Mouse (Mus musculus) spleen, adult 2 months (tissue): ENCODE measurements around the gene Tmppe. TPM values are rescaled to one million over a fixed set of nuclear protein-coding genes. Genes with fewer than 3 reads are reported as not detected.

Source experiments
- DNase-seq, 2 experiments: peaks; one replicate each; pipeline versions ENCODE4 v3.0.0 to v3.0.0-alpha.2; 2012 to 2021; ENCODE audit warnings: low spot score in 2 of 2, low read depth in 1 of 2
- H3K27ac ChIP-seq: fragments of 200-500 bp; 2 replicates; pipeline ENCODE4 v1.5.1; 2012; ENCODE audit warnings: low read length, inconsistent platforms; ENCODE audit not compliant: insufficient read depth
- H3K27me3 ChIP-seq: fragments of 200-500 bp; 2 replicates; pipeline ENCODE4 v1.6.1; 2012; ENCODE audit warnings: mild to moderate bottlenecking, moderate library complexity, low read length, inconsistent platforms; ENCODE audit not compliant: control insufficient read depth, insufficient read depth
- H3K36me3 ChIP-seq: fragments of 200-500 bp; 2 replicates; pipeline ENCODE4 v1.6.1; 2012; ENCODE audit warnings: mild to moderate bottlenecking, low read length, inconsistent platforms; ENCODE audit not compliant: control insufficient read depth, insufficient read depth
- H3K4me1 ChIP-seq: fragments of 200-500 bp; 2 replicates; pipeline ENCODE4 v1.6.1; 2011; ENCODE audit warnings: inconsistent platforms; ENCODE audit not compliant: control insufficient read depth, insufficient read depth, insufficient read length
- H3K4me3 ChIP-seq: fragments of 200-500 bp; 2 replicates; pipeline ENCODE4 v1.5.1; 2011; ENCODE audit warnings: mild to moderate bottlenecking, inconsistent platforms; ENCODE audit not compliant: insufficient read depth, insufficient read length; ENCODE audit errors: extremely low read depth
- CTCF ChIP-seq: fragments of 200-500 bp; IDR thresholded peaks from 2 replicates; pipeline ENCODE4 v1.5.1; 2011; ENCODE audit warnings: mild to moderate bottlenecking, inconsistent platforms; ENCODE audit not compliant: insufficient read depth, insufficient read length, insufficient replicate concordance; ENCODE audit errors: extremely low read depth
- POLR2A ChIP-seq: fragments of 200-500 bp; IDR thresholded peaks from 2 replicates; pipeline ENCODE4 v1.6.1; 2011; ENCODE audit warnings: low read depth, low read length, inconsistent platforms
- WGBS: fragments of 180-500 bp; shearing (Covaris S2); methylation state at CpG from one replicate; pipeline ENCODE4 v1.1.7; 2018; 5-methylcytosine and 5-hydroxymethylcytosine counted together
- polyA plus RNA-seq: library from polyadenylated mRNA; depleted of rRNA; stranded (reverse); fragments of >200 nt; gene quantifications from 2 replicates; pipeline ENCODE4 v1.2.3, GENCODE M21; 2012

Tmppe gene
- polyA plus RNA-seq, 1 experiment: 10.2 TPM

DNA sequence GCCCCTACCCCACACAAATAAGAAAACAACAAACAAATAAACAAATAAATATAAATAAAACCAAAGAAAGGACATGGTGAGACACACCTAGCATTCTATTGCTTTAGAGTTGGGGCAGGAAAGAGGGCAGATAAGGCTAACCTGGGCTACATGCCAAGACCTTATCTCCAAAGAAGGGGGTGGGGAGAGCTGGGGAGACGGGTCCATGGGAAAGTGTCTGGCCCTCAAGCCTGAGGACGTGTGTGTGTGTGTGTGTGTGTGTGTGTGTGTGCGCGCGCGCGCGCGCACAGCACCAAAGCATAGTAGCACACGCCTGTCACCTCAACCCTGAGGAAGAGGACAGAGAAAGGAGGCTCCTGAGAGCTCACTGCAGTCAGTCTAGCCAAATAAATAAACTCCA, 23.7 kb upstream of the Tmppe start:
- 91% methylated on average over 10 of the region's 10 CpGs for WGBS
- Histone ChIP-seq H3K27ac (no peak overlapping the region), H3K36me3 (peaks cover 6% of the 10 kb centered on the region; the same call in 1 of the 2 replicates), H3K27me3 (no peaks in the 10 kb centered on the region), H3K4me3 (no peak overlapping the region), H3K4me1 (no peaks in the 10 kb centered on the region)
- no peak for DNase-seq
- no peak for TF ChIP-seq CTCF
- no peak for TF ChIP-seq POLR2A

DNA sequence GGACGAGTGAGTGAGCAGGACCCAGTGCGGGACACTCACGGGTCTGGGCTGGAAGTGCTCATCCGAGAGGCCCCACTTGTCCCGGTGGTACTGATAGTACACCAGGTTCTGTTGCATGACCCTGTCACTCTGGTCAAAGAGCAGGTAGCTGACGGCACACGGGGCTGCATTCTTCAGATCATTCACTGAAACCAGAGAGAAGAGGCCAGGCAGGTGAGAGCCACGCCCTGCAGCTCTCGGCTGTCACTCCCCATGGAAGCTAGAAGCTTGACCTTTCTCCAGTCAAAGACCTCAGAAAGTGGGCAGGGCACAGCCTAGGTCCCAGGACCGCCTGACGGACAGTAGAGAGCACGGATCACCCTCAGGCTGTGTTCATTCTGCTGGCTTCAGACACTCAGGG, 21.0 kb upstream of the Tmppe start:
- Histone ChIP-seq H3K27ac (no peak overlapping the region), H3K4me3 (no peak overlapping the region), H3K27me3 (no peaks in the 10 kb centered on the region), H3K4me1 (no peaks in the 10 kb centered on the region), H3K36me3 (peaks cover 6% of the 10 kb centered on the region; the same call in 1 of the 2 replicates)
- TF ChIP-seq POLR2A (no peak), CTCF (no peak)
- WGBS: 96% methylated on average over 12 of the region's 12 CpGs
- no peak for DNase-seq

DNA sequence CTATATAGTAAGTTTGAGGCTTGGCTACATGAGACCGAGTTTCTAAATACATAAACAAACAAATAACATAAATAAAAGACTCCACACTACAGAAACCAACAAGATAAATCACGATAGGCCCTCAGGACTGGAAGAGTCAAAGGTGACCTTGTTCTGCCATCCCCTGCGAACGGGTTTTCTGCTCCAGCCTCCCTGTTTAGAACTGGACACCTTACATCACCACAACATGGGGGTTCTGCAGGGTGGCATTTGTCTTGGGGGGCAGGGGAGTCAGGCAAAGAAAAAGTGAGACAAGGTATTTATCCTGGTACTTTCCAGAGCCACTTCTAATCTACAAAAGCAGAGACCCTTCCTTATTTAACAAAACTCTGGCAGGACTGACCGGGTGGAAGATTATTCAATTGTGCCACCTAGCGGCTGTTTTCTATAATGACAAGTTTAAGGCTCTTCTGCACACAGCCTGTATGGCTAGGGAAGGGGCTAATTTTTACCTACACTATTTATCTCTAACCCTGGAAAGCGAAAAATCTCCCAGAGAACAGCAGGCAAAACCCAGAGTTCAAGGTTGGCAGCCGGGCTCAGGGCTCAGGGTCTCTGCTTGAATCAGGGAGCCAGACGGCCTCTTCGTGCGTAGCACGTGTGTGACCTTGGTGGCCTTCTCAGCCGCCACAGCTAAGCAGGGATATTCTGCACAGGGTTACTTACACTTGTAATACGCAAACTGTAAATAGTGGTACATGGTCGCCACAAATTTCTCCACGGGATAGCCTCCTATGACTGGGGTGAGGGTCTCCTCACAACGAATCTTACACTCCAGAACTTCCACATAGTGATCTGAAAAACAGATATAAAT, 19.8 kb upstream of the Tmppe start:
- no peak for TF ChIP-seq POLR2A
- TF ChIP-seq CTCF: peak; percentile 10; the same call in 1 of the 2 replicates
- DNase-seq: no peak
- H3K4me1 ChIP-seq: no peaks in the 10 kb centered on the region
- 75% methylated on average over 17 of the region's 17 CpGs for WGBS
- H3K4me3 ChIP-seq: no peak overlapping the region
- peaks cover 8% of the 10 kb centered on the region; the same call in 1 of the 2 replicates for H3K36me3 ChIP-seq
- H3K27me3 ChIP-seq: no peaks in the 10 kb centered on the region
- H3K27ac ChIP-seq: no peak overlapping the region

DNA sequence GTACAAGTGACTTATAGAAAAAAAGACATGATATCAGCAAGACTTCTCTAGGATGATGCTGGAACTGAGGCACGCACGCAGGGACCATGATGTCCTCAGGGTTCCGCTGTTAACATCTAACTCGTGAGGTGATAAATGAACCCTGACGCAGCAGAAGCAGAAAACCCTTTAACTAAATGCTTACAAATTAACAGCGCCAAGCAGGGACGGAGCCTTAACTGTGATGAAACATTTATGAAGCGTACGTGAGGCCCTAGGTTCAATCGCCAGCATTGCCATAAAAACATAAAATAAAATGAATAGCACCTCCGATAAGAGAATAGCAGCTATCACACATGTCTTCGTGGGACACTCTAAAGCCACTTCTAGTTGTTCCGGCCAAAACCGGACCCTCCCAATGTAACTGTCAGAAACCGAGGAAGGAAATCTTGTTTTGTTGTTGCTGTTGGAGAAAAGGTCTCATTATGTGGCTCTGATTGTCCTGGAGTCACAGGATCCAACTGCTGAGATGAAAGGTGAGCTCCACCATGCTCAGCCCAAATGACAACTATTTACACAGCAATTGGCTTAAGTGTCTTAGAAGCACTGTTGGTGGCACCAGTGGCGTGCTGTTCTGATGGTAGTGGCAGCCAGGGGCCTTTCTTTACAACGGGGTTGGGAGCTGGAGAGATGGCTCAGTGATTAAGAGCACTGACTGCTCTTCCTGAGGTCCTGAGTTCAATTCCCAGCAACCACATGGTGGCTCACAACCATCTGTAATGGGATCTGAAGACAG, 17.8 kb upstream of the Tmppe start:
- no peak for TF ChIP-seq POLR2A
- no peak for TF ChIP-seq CTCF

DNA sequence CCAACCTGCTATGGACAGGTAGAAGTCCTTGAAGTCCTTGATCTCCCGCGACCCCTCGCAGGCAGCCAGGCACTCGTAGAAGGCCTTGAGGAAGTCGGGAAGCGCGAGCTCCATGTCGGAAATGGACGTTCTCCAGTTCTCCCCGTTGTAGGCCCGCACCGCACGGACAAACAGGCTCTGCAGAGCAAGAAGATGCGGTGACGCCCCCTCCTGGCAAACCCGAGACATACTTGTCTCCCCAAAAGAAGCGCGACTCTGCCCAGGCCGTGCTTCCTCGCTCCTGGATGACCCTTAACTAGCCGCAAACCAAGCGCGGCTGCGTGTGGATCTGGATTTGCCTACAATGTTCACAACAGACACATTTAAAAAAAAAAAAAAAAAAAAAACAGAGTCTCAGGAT, 16.2 kb upstream of the Tmppe start:
- 95% methylated on average over 24 of the region's 24 CpGs for WGBS
- Histone ChIP-seq H3K27ac (no peak overlapping the region), H3K27me3 (no peaks in the 10 kb centered on the region), H3K36me3 (peaks cover 6% of the 10 kb centered on the region; the same call in 1 of the 2 replicates), H3K4me3 (no peak overlapping the region), H3K4me1 (no peaks in the 10 kb centered on the region)
- DNase-seq: no peak
- TF ChIP-seq POLR2A (no peak), CTCF (no peak)

More for the DNA sequence above, 17.8 kb upstream of the Tmppe start:
- Histone ChIP-seq H3K27ac (no peak overlapping the region), H3K36me3 (peaks cover 6% of the 10 kb centered on the region; the same call in 1 of the 2 replicates), H3K4me3 (no peak overlapping the region), H3K27me3 (no peaks in the 10 kb centered on the region), H3K4me1 (no peaks in the 10 kb centered on the region)
- DNase-seq: no peak
- 94% methylated on average over 17 of the region's 17 CpGs for WGBS

DNA sequence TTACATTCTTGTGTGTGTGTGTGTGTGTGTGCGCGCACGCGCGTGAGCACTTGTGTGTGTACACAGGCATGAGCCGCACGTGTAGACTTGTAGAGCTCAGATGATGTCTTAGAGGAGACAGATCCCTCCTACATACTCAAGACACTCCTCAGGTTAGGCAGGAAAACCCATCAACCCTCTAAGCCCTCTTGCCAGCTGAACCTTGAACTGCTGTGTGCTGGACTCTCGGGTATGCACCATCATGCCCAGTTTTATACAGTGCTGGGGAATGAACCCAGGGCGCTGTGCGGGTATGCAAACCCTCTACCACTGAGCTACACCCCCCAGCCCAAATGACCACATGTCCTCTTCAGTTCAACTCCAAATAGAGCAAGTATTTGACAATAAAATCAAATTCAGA, 15.7 kb upstream of the Tmppe start:
- Histone ChIP-seq H3K36me3 (peaks cover 3% of the 10 kb centered on the region; the same call in 1 of the 2 replicates), H3K27me3 (no peaks in the 10 kb centered on the region), H3K4me1 (no peaks in the 10 kb centered on the region), H3K4me3 (no peak overlapping the region), H3K27ac (no peak overlapping the region)
- no peak for DNase-seq
- no peak for TF ChIP-seq POLR2A
- no peak for TF ChIP-seq CTCF
- 97% methylated on average over 10 of the region's 10 CpGs for WGBS
